Mouse (Mus musculus) lung, postnatal 0 days (tissue): ENCODE results near the gene Mybbp1a. TPM values are rescaled to one million over a fixed set of nuclear protein-coding genes. Genes with fewer than 3 reads are reported as not detected.

Experiments
- ATAC-seq: fragments of 200-750 bp; cut with Nextera tagmentation; 2 replicates; pipeline ENCODE4 v1.8.0; 2017; ENCODE audit warnings: moderate library complexity
- DNase-seq: peaks from one replicate; pipeline ENCODE4 v3.0.0-alpha.2; 2016; ENCODE audit warnings: low spot score
- H3K27ac ChIP-seq: fragments of 300-500 bp; sonication (generic); 2 replicates; pipeline ENCODE4 v1.5.1; 2014; ENCODE audit warnings: antibody characterized with exemption, mild to moderate bottlenecking, low read length, mixed read lengths
- H3K27me3 ChIP-seq: fragments of 300-500 bp; sonication (generic); replicated peaks from 2 replicates; pipeline ENCODE4 v1.6.1; 2014; ENCODE audit warnings: low read length, mixed read lengths; ENCODE audit not compliant: insufficient read depth
- H3K36me3 ChIP-seq: fragments of 300-500 bp; sonication (generic); 2 replicates; pipeline ENCODE4 v1.6.1; 2014; ENCODE audit warnings: low read length, mixed read lengths; ENCODE audit not compliant: insufficient read depth
- H3K4me1 ChIP-seq: fragments of 300-500 bp; sonication (generic); 2 replicates; pipeline ENCODE4 v1.6.1; 2014; ENCODE audit warnings: antibody characterized with exemption, low read depth, low read length, mixed read lengths; ENCODE audit not compliant: insufficient read depth
- H3K4me2 ChIP-seq: fragments of 300-500 bp; sonication (generic); replicated peaks from 2 replicates; pipeline ENCODE4 v1.6.1; 2014; ENCODE audit warnings: low read depth, mild to moderate bottlenecking, low read length, moderate library complexity, mixed read lengths
- H3K4me3 ChIP-seq: fragments of 300-500 bp; sonication (generic); 2 replicates; pipeline ENCODE4 v1.5.1; 2014; ENCODE audit warnings: low read depth, low read length
- H3K9ac ChIP-seq: fragments of 300-500 bp; sonication (generic); replicated peaks from 2 replicates; pipeline ENCODE4 v1.6.1; 2014; ENCODE audit warnings: low read depth, mild to moderate bottlenecking
- H3K9me3 ChIP-seq: fragments of 300-500 bp; sonication (generic); 2 replicates; pipeline ENCODE4 v1.6.1; 2016; ENCODE audit warnings: low read length, mixed read lengths
- CTCF ChIP-seq: IDR thresholded peaks from 2 replicates; pipeline ENCODE4 v1.5.1; 2016; ENCODE audit warnings: antibody characterized with exemption, mild to moderate bottlenecking
- EP300 ChIP-seq: IDR thresholded peaks from 2 replicates; pipeline ENCODE4 v1.6.1; 2016; ENCODE audit warnings: antibody characterized with exemption, mild to moderate bottlenecking, control low read depth
- WGBS: fragments of 180-500 bp; shearing (Covaris S2); extraction: QIAGEN DNeasy Blood & Tissue Kit; methylation state at CpG from one replicate; pipeline ENCODE4 v1.1.7; 2014; 5-methylcytosine and 5-hydroxymethylcytosine counted together
- polyA plus RNA-seq: library from polyadenylated mRNA; unstranded; fragments of >200 nt; fragmentation: Nextera tagmentation; extraction: Ambion mirVana; gene quantifications from 2 replicates; pipeline ENCODE4 v1.2.1, GENCODE M21; 2015

Gene Mybbp1a
- polyA plus RNA-seq, 1 experiment from 2014 or later = 44.3 TPM

GRCm38 (mm10) chr11:72415155-72415554 is 26.0 kb upstream of the Mybbp1a start:
- ATAC-seq = no peak
- Histone ChIP-seq H3K4me3 (no peak overlapping the region), H3K9ac (no peak overlapping the region), H3K27ac (no peak overlapping the region), H3K27me3 (no peaks in the 10 kb centered on the region), H3K4me2 (0 out of 2 replicates have a peak overlapping the region, but pooled peaks have one; percentile 1), H3K36me3 (no peaks in the 10 kb centered on the region), H3K9me3 (no peaks in the 10 kb centered on the region), H3K4me1 (peaks cover 11% of the 10 kb centered on the region; the same call in 1 of the 2 replicates)
- TF ChIP-seq CTCF = no peak
- no peak for TF ChIP-seq EP300
- DNase-seq = no peak
- 50% methylated on average over 8 of the region's 8 CpGs for WGBS

GRCm38 (mm10) chr11:72416666-72417065 is 24.5 kb upstream of the Mybbp1a start:
- H3K4me2 ChIP-seq = no peak overlapping the region
- peaks cover 11% of the 10 kb centered on the region; the same call in 1 of the 2 replicates for H3K4me1 ChIP-seq
- WGBS = 69% methylated on average over 5 of the region's 5 CpGs
- no peak overlapping the region for H3K27ac ChIP-seq
- no peak overlapping the region for H3K9ac ChIP-seq
- TF ChIP-seq CTCF = no peak
- TF ChIP-seq EP300 = no peak
- no peaks in the 10 kb centered on the region for H3K36me3 ChIP-seq
- H3K9me3 ChIP-seq = no peaks in the 10 kb centered on the region
- 0 out of 2 replicates have a peak, but pooled peaks have one; percentile 5 for ATAC-seq
- no peak overlapping the region for H3K4me3 ChIP-seq
- H3K27me3 ChIP-seq = no peaks in the 10 kb centered on the region
- DNase-seq = no peak

- no peak for ATAC-seq
- no peak for DNase-seq
- H3K36me3 ChIP-seq = no peaks in the 10 kb centered on the region
- no peaks in the 10 kb centered on the region for H3K9me3 ChIP-seq
- no peak overlapping the region for H3K4me2 ChIP-seq
- no peak overlapping the region for H3K27ac ChIP-seq
- H3K4me1 ChIP-seq = peaks cover 11% of the 10 kb centered on the region; the same call in 1 of the 2 replicates
- 53% methylated on average over 4 of the region's 4 CpGs for WGBS
- TF ChIP-seq EP300 = no peak
- no peak for TF ChIP-seq CTCF
- H3K4me3 ChIP-seq = no peak overlapping the region
- H3K9ac ChIP-seq = no peak overlapping the region
- H3K27me3 ChIP-seq = no peaks in the 10 kb centered on the region
These were observed 23.8 kb upstream of the Mybbp1a start for GRCm38 (mm10) chr11:72417376-72417775.

- H3K4me2 ChIP-seq = no peak overlapping the region
- no peak overlapping the region for H3K9ac ChIP-seq
- H3K4me3 ChIP-seq = no peak overlapping the region
- H3K9me3 ChIP-seq = no peaks in the 10 kb centered on the region
- WGBS = 51% methylated on average over 8 of the region's 8 CpGs
- TF ChIP-seq CTCF (no peak), EP300 (no peak)
- no peak overlapping the region for H3K27ac ChIP-seq
- ATAC-seq (no peak), DNase-seq (no peak)
- H3K27me3 ChIP-seq = no peaks in the 10 kb centered on the region
- no peaks in the 10 kb centered on the region for H3K36me3 ChIP-seq
- peaks cover 9% of the 10 kb centered on the region; the same call in 1 of the 2 replicates for H3K4me1 ChIP-seq
These were observed 22.9 kb upstream of the Mybbp1a start for GRCm38 (mm10) chr11:72418227-72418626.

DNA sequence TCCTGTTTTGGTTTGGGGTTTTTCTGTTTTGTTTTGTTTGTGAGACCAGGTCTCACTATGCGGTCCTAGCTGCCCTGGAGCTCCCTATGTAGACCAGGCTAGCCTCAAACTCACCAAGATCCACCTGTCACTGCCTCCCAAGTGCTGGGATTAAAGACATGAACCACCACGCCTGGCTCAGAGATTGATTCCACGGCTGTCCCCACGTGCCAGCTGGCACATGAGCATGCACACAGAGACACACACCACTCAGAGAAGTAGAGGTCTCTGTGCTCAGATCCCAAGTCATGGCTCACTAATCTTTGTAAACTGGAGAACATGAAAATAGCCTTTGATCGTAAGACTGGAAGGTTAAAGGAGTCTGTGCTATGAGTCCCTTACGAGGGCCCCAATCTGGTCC is 22.1 kb upstream of the Mybbp1a start:
- WGBS = 83% methylated on average over 6 of the region's 6 CpGs
- Histone ChIP-seq H3K27ac (no peak overlapping the region), H3K4me2 (no peak overlapping the region), H3K36me3 (no peaks in the 10 kb centered on the region), H3K9me3 (no peaks in the 10 kb centered on the region), H3K4me1 (0 out of 2 replicates have a peak, but pooled peaks cover 4% of the 10 kb centered on the region), H3K4me3 (no peak overlapping the region), H3K27me3 (no peaks in the 10 kb centered on the region), H3K9ac (no peak overlapping the region)
- DNase-seq = no peak
- TF ChIP-seq CTCF (no peak), EP300 (no peak)
- ATAC-seq = no peak

DNA sequence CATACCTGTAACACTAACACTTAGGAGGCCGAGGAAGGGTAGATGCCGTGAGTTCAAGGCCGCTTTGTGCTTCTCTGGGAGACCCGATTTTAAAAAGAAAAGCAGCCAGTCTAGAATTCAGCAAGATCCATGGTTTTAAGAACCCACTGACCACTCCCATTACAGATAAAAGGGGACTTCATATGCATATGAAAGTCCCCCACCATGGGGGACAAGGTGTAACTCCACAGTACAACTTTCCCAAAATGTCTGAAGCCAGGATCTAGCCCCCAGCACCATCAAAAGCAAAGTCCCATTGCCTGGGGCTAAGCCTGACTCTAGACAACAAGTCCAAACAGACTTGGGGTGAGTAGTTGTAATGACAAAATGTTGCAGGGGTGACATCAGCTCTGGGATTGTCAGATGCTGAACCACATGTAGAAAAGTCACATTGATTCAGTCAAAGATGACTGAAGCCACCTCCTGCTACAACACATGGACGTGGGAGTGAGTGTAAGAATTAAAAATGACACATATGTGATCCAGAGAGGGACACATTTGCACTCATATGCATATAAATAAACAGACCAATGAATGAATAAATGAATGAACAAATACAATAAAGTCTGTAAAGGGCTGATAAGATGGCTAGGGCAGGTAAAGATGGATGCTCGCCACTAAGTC is 20.6 kb upstream of the Mybbp1a start:
- Histone ChIP-seq H3K27ac (no peak overlapping the region), H3K4me3 (no peak overlapping the region), H3K4me1 (no peaks in the 10 kb centered on the region), H3K36me3 (no peaks in the 10 kb centered on the region), H3K9ac (no peak overlapping the region), H3K9me3 (no peaks in the 10 kb centered on the region), H3K27me3 (no peaks in the 10 kb centered on the region), H3K4me2 (no peak overlapping the region)
- TF ChIP-seq EP300 = no peak
- no peak for DNase-seq
- WGBS = 89% methylated on average over 6 of the region's 6 CpGs
- no peak for ATAC-seq
